Mouse (Mus musculus) kidney, postnatal 14 days (tissue): ENCODE data around the gene B3gnt2.
A peak's percentile ranks its signal among the peaks of the same experiment; 100 is the strongest.

Experiments used
- DNase-seq: peaks from one replicate; pipeline ENCODE4 v3.0.0; 2022; ENCODE audit warnings: mixed read lengths

Gene B3gnt2

GRCm38 (mm10) chr11:22813427-22813826, 47.3 kb downstream of the B3gnt2 start:
- DNase-seq, result no peak

GRCm38 (mm10) chr11:22811413-22811812, 49.3 kb downstream of the B3gnt2 start:
- no peak for DNase-seq

GRCm38 (mm10) chr11:22809465-22810096, 51.2 kb downstream of the B3gnt2 start:
- DNase-seq, result no peak

- DNase-seq, result no peak
Measured at GRCm38 (mm10) chr11:22808040-22808439, 52.7 kb downstream of the B3gnt2 start.

GRCm38 (mm10) chr11:22805171-22805570, 55.6 kb downstream of the B3gnt2 start:
- DNase-seq, result no peak

GRCm38 (mm10) chr11:22799987-22800424, 60.8 kb downstream of the B3gnt2 start:
- DNase-seq, result peak; percentile 69

GRCm38 (mm10) chr11:22798916-22799315, 61.8 kb downstream of the B3gnt2 start:
- no peak for DNase-seq

GRCm38 (mm10) chr11:22794734-22795133, 66.0 kb downstream of the B3gnt2 start:
- DNase-seq, result no peak

GRCm38 (mm10) chr11:22793881-22794203, 66.9 kb downstream of the B3gnt2 start:
- DNase-seq, result no peak

GRCm38 (mm10) chr11:22793176-22793880, 67.4 kb downstream of the B3gnt2 start:
- no peak for DNase-seq

- DNase-seq, result no peak
Measured at GRCm38 (mm10) chr11:22792149-22792548, 68.6 kb downstream of the B3gnt2 start.

- no peak for DNase-seq
Measured at GRCm38 (mm10) chr11:22791726-22792125, 69.0 kb downstream of the B3gnt2 start.

GRCm38 (mm10) chr11:22787833-22788232, 72.9 kb downstream of the B3gnt2 start:
- DNase-seq, result no peak

- no peak for DNase-seq
Measured at GRCm38 (mm10) chr11:22784477-22784876, 76.3 kb downstream of the B3gnt2 start.

- DNase-seq, result no peak
Measured at GRCm38 (mm10) chr11:22782705-22783124, 78.0 kb downstream of the B3gnt2 start.

GRCm38 (mm10) chr11:22781190-22781589, 79.6 kb downstream of the B3gnt2 start:
- no peak for DNase-seq

- DNase-seq, result no peak
Measured at GRCm38 (mm10) chr11:22780761-22781160, 80.0 kb downstream of the B3gnt2 start.

GRCm38 (mm10) chr11:22779821-22780551, 80.8 kb downstream of the B3gnt2 start:
- DNase-seq, result no peak

GRCm38 (mm10) chr11:22778596-22778995, 82.2 kb downstream of the B3gnt2 start:
- DNase-seq, result no peak

GRCm38 (mm10) chr11:22777531-22777930, 83.2 kb downstream of the B3gnt2 start:
- DNase-seq, result no peak

- no peak for DNase-seq
Measured at GRCm38 (mm10) chr11:22774821-22775220, 85.9 kb downstream of the B3gnt2 start.

- DNase-seq, result peak; percentile 41
Measured at GRCm38 (mm10) chr11:22766238-22766637, 94.5 kb downstream of the B3gnt2 start.

- no peak for DNase-seq
Measured at GRCm38 (mm10) chr11:22765425-22765824, 95.3 kb downstream of the B3gnt2 start.
